Mouse (Mus musculus) testis, adult 2 months (tissue): ENCODE results near the gene Cacna1d. TPM values are rescaled to one million over a fixed set of nuclear protein-coding genes. Genes with fewer than 3 reads are reported as not detected.

Source experiments
- H3K27ac ChIP-seq: fragments of 200-500 bp; 2 replicates; pipeline ENCODE4 v1.5.1; 2012; ENCODE audit warnings: low read depth, low read length; ENCODE audit not compliant: control insufficient read depth, insufficient read depth
- H3K27me3 ChIP-seq: fragments of 200-500 bp; 2 replicates; pipeline ENCODE4 v1.6.1; 2012; ENCODE audit warnings: mild to moderate bottlenecking, low read length, moderate library complexity; ENCODE audit not compliant: control insufficient read depth, insufficient read depth
- H3K36me3 ChIP-seq: fragments of 200-500 bp; 2 replicates; pipeline ENCODE4 v1.6.1; 2012; ENCODE audit warnings: mild to moderate bottlenecking, low read length; ENCODE audit not compliant: control insufficient read depth, insufficient read depth
- H3K4me1 ChIP-seq: fragments of 200-500 bp; 2 replicates; pipeline ENCODE4 v1.6.1; 2012; ENCODE audit warnings: low read length; ENCODE audit not compliant: control insufficient read depth, insufficient read depth
- H3K4me3 ChIP-seq: fragments of 200-500 bp; 2 replicates; pipeline ENCODE4 v1.5.1; 2012; ENCODE audit warnings: low read depth, mild to moderate bottlenecking, low read length, moderate library complexity, mixed read lengths; ENCODE audit not compliant: control insufficient read depth
- CTCF ChIP-seq: fragments of 200-500 bp; IDR thresholded peaks from 2 replicates; pipeline ENCODE4 v1.5.1; 2012; ENCODE audit warnings: low read depth, mild to moderate bottlenecking, inconsistent platforms, low read length, moderate library complexity; ENCODE audit not compliant: control insufficient read depth, insufficient read depth, insufficient replicate concordance
- POLR2A ChIP-seq: fragments of 200-500 bp; IDR thresholded peaks from 2 replicates; pipeline ENCODE4 v1.6.1; 2012; ENCODE audit warnings: low read depth, mild to moderate bottlenecking, inconsistent platforms, low read length, moderate library complexity; ENCODE audit not compliant: control insufficient read depth
- polyA plus RNA-seq: library from polyadenylated mRNA; depleted of rRNA; stranded (reverse); fragments of >200 nt; gene quantifications from 2 replicates; pipeline ENCODE4 v1.2.3, GENCODE M21; 2012

Gene Cacna1d
- polyA plus RNA-seq, 1 experiment, result 8.9 TPM

DNA sequence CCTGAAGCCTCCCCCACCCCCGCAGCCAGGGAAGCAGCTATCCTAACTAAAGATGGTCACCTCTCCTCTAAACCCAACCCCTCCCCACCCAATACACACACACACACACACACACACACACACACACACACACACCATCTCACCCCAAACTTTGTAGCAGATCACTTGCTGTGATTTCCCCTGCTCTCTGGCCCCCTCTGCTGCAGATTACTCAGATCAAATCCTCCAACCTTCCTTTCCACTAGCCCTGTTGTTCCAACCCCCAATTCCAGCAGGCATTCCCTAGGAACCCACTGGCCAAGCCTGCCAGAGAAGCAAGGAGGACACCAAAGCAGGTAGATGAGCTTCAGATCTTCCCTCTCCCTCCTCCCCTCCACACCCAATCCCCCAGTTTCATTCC lies 118.4 kb downstream of the Cacna1d start:
- H3K4me1 ChIP-seq, result no peaks in the 10 kb centered on the region
- TF ChIP-seq CTCF (no peak), POLR2A (no peak)
- no peak overlapping the region for H3K27ac ChIP-seq
- no peak overlapping the region for H3K4me3 ChIP-seq
- H3K36me3 ChIP-seq, result no peaks in the 10 kb centered on the region
- no peaks in the 10 kb centered on the region for H3K27me3 ChIP-seq

DNA sequence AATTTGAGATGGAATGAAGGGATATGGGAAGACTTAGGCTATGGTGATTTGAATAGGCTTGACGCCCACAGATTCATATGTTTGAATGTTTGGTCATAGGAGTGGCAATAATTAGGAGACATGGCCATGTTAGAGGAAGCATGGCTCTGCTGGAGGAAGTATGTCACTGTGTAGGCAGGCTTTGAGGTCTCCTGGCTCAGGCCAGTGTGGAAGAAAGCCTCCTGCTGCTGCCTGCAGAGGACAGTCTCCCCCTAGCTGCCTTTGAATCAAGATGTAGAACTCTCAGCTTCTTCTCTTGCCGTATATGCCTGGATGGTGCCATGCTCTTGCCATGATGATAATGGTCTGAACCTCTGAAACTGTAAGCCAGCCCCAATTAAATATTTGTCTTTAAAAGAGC lies 120.2 kb downstream of the Cacna1d start:
- Histone ChIP-seq H3K4me3 (no peak overlapping the region), H3K36me3 (no peaks in the 10 kb centered on the region), H3K27me3 (no peaks in the 10 kb centered on the region), H3K27ac (no peak overlapping the region), H3K4me1 (no peaks in the 10 kb centered on the region)
- no peak for TF ChIP-seq CTCF
- TF ChIP-seq POLR2A, result no peak

DNA sequence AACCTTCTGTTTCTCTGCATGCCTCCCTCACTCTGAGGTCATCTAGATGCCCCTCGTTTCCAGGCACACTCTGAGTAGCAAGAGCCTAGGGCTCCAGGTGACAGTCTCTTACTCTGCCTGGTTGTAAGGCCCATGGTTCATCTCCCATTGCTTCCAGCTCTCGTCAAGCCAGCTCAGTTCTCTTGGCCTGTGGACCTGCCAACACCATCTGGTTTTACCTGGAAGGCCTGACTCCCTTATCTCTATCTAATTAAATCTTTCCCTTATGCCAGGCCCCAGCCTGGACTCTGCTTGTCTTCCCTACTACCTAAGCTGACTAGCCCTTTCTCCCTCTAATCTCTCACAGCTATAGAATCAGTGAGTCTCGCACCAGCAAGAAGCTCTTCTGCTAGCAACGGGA lies 124.2 kb downstream of the Cacna1d start:
- Histone ChIP-seq H3K36me3 (no peaks in the 10 kb centered on the region), H3K27ac (no peak overlapping the region), H3K4me1 (no peaks in the 10 kb centered on the region), H3K27me3 (no peaks in the 10 kb centered on the region), H3K4me3 (no peak overlapping the region)
- TF ChIP-seq CTCF (no peak), POLR2A (no peak)

DNA sequence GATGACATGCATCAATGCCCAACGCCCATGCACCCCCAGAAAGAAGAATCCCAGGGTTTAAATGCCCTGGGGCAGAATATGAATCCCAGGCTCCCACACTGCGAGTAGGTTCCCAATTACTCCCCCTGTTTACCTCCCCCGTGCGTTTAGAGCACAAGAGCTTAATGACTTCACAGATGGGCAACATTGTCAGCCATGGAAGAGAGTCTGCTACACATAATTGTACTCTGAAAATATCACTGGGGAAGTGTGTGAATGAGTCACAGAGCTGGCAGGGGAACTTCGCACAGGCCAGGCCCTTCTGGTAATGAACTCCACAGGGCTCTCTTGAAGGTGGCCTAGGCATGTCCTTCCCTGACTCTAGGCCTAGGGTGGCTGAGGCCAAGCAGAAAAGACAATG lies 125.4 kb downstream of the Cacna1d start:
- Histone ChIP-seq H3K36me3 (no peaks in the 10 kb centered on the region), H3K4me3 (peak overlapping the region; percentile 45; the same call in 1 of the 2 replicates), H3K27me3 (no peaks in the 10 kb centered on the region), H3K4me1 (no peaks in the 10 kb centered on the region), H3K27ac (no peak overlapping the region)
- TF ChIP-seq CTCF (no peak), POLR2A (no peak)

DNA sequence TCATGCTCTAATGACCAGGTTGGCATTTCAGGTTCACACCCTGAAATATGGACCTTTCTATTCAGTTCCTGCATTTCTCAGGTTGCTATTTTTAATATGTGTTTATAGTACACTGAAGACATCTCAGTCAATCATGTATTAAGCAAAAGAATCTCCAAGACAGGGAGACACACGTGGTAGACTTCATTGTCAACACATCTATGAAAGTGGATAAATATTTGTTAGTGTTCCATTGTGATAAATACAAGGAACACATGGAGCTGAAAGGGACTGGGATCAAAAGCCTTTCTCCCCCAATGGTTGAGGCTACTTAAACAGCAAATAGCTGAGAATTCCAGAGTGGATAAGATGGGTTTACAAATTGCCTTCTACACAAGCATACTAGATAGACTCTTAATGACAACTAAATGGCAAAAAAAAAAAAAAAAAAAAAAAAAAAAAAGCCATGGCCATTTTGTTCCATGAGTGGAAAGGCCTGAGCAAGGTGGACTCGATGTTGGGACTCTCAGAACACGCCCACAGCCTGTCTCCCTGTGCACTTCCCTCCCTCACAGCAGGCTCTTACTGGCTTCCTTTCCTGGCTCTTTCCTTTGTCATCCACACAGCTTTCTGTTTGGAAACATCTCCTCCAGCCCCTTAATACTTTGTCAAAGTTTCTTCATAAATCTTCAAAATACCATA lies 127.6 kb downstream of the Cacna1d start:
- Histone ChIP-seq H3K27me3 (no peaks in the 10 kb centered on the region), H3K27ac (no peak overlapping the region), H3K36me3 (no peaks in the 10 kb centered on the region), H3K4me3 (no peak overlapping the region), H3K4me1 (no peaks in the 10 kb centered on the region)
- no peak for TF ChIP-seq CTCF
- no peak for TF ChIP-seq POLR2A

DNA sequence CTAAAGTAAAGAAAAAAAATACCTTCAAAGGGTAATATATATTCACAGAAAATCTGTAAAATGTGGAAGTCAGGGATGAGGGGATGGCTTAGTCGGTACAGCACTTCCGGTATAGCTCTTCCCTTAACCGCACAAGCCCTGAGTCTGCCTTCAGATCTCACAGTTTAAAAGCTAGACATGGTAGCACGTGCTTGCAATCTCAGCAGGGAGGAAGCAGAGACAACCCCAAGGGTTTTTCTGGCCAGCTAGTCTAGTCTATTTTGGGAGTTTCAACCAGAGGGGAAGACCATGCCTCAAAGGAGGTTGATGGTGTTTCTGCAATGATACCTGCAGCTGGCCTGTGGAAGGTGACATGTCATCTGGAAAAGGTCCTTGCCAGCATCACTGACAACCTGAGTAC lies 128.9 kb downstream of the Cacna1d start:
- no peaks in the 10 kb centered on the region for H3K36me3 ChIP-seq
- H3K27ac ChIP-seq, result no peak overlapping the region
- no peak for TF ChIP-seq CTCF
- TF ChIP-seq POLR2A, result no peak
- H3K4me1 ChIP-seq, result no peaks in the 10 kb centered on the region
- H3K27me3 ChIP-seq, result no peaks in the 10 kb centered on the region
- no peak overlapping the region for H3K4me3 ChIP-seq

DNA sequence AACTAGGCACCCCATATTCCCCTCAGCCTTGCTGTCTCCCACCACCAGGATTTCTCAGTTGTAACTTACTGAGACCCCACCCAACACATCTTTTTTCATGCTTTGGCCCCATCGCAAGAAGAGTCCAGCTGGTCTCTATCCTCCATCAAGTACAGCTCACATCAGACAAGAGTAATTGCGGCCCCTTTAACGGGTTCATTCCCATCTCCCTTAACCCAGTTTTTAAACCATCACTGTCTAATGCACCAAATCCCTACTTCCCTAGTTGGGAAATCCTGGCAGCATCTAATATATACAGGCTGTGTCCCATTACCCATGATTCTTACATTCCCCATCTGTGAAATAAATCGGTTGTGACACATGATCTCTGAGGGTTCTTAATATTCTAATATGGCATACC lies 130.8 kb downstream of the Cacna1d start:
- H3K4me1 ChIP-seq, result no peaks in the 10 kb centered on the region
- no peak overlapping the region for H3K27ac ChIP-seq
- H3K4me3 ChIP-seq, result no peak overlapping the region
- H3K36me3 ChIP-seq, result no peaks in the 10 kb centered on the region
- H3K27me3 ChIP-seq, result no peaks in the 10 kb centered on the region
- TF ChIP-seq POLR2A, result no peak
- no peak for TF ChIP-seq CTCF
